Comparison of ENCODE assay signal across 8 mouse cellular contexts in genomic region chr6:113195596-113195992, GRCm38 (mm10). TPM values are rescaled to one million over a fixed set of nuclear protein-coding genes. Genes with fewer than 3 reads are reported as not detected.
A peak's percentile ranks its signal among the peaks of the same experiment; 100 is the strongest.
DNase-seq lines count a peak whose midpoint lies in the region; ATAC-seq and TF ChIP-seq lines count a peak whose summit lies in the region.

No protein-coding gene starts in this region.

- no peaks in the 10 kb centered on the region for H3K36me3 ChIP-seq in embryonic facial prominence, embryonic 11.5 days (replicated peaks; ENCODE audit: control insufficient read depth, insufficient read depth, low read depth, low read length)
- no peaks in the 10 kb centered on the region for H3K36me3 ChIP-seq in hindbrain, postnatal 0 days (ENCODE audit: insufficient read depth, low read length)

- peak overlapping the region; percentile 52; the same call in 1 of the 2 replicates for H3K9ac ChIP-seq in embryonic facial prominence, embryonic 11.5 days (replicated peaks; ENCODE audit: low read length)
- peak overlapping the region; percentile 83 for H3K9ac ChIP-seq in hindbrain, postnatal 0 days (replicated peaks; ENCODE audit: low read length)

- no peak for TF ChIP-seq CTCF in hindbrain, postnatal 0 days (IDR thresholded peaks at IDR 0.05; ENCODE audit: low read depth)
- TF ChIP-seq CTCF in olfactory bulb, adult 2 months (IDR thresholded peaks at IDR 0.05; ENCODE audit: insufficient read depth, low read depth, low read length) = no peak

- DNase-seq in left cerebral cortex, postnatal 14 days (ENCODE audit: low spot score in 2 of 2) = peak; percentile 37 to 48
- no peak for DNase-seq in left cerebral cortex, postnatal 4 days
- DNase-seq in embryonic facial prominence, embryonic 11.5 days (ENCODE audit: low spot score) = no peak
- peak; percentile 51 for DNase-seq in hindbrain, postnatal 0 days (ENCODE audit: low spot score)
- no peak for DNase-seq in ovary, adult 18-20 months (ENCODE audit: low spot score)
- no peak for DNase-seq in urinary bladder, adult 2 months (ENCODE audit: low spot score)
- DNase-seq in layer of hippocampus, adult 11-12 months (ENCODE audit: low spot score) = no peak

- 12% methylated on average over 9 of the region's 9 CpGs for WGBS in embryonic facial prominence, embryonic 11.5 days
- WGBS in hindbrain, postnatal 0 days = 7% methylated on average over 9 of the region's 9 CpGs
- 5% methylated on average over 9 of the region's 9 CpGs for WGBS in olfactory bulb, adult 2 months

- H3K9me3 ChIP-seq in embryonic facial prominence, embryonic 11.5 days (replicated peaks; ENCODE audit: control insufficient read depth, low read length) = no peaks in the 10 kb centered on the region
- no peaks in the 10 kb centered on the region for H3K9me3 ChIP-seq in hindbrain, postnatal 0 days (ENCODE audit: low read length)

- ATAC-seq in embryonic facial prominence, embryonic 11.5 days (replicated peaks; ENCODE audit: insufficient number of reproducible peaks, low FRiP score, low TSS enrichment, low read depth) = no peak
- ATAC-seq in hindbrain, postnatal 0 days = peak; percentile 37; the same call in 1 of the 2 replicates

- intact Hi-C loops in left cerebral cortex, postnatal 14 days (cut with DNase I) = loop anchor here (5.0 kb wide), 1 partner anchor 42 kb away; the partner anchor contains the start of gene Mtmr14
- intact Hi-C loops in left cerebral cortex, postnatal 4 days (cut with DNase I) = no loop called here

- peak overlapping the region; percentile 90 for H3K4me2 ChIP-seq in embryonic facial prominence, embryonic 11.5 days (ENCODE audit: low read depth, low read length)
- H3K4me2 ChIP-seq in hindbrain, postnatal 0 days (ENCODE audit: low read depth, low read length) = peak overlapping the region; percentile 88

- peaks cover 22% of the 10 kb centered on the region for H3K27me3 ChIP-seq in embryonic facial prominence, embryonic 11.5 days (ENCODE audit: control insufficient read depth, insufficient read depth, low read length)
- no peaks in the 10 kb centered on the region for H3K27me3 ChIP-seq in hindbrain, postnatal 0 days (ENCODE audit: insufficient read depth, low read length)

- no peak overlapping the region for H3K27ac ChIP-seq in embryonic facial prominence, embryonic 11.5 days (replicated peaks; ENCODE audit: low read depth, low read length)
- H3K27ac ChIP-seq in hindbrain, postnatal 0 days = peak overlapping the region; percentile 86
- H3K27ac ChIP-seq in olfactory bulb, adult 2 months (ENCODE audit: insufficient read depth, low read depth, low read length) = peak overlapping the region; percentile 42

- TF ChIP-seq POLR2A in olfactory bulb, adult 2 months (IDR thresholded peaks at IDR 0.05; ENCODE audit: insufficient read depth, low read depth, low read length) = no peak

- H3K4me3 ChIP-seq in embryonic facial prominence, embryonic 11.5 days (ENCODE audit: low read depth, low read length) = peak overlapping the region; percentile 53
- peak overlapping the region; percentile 69 for H3K4me3 ChIP-seq in hindbrain, postnatal 0 days (ENCODE audit: low read length)
- H3K4me3 ChIP-seq in olfactory bulb, adult 2 months (ENCODE audit: insufficient read depth, low read depth, low read length) = peak overlapping the region; percentile 57

- no peaks in the 10 kb centered on the region for H3K4me1 ChIP-seq in embryonic facial prominence, embryonic 11.5 days (ENCODE audit: control insufficient read depth, insufficient read depth, low read length)
- peaks cover 18% of the 10 kb centered on the region for H3K4me1 ChIP-seq in hindbrain, postnatal 0 days (ENCODE audit: insufficient read depth, low read length)
- peaks cover 7% of the 10 kb centered on the region for H3K4me1 ChIP-seq in olfactory bulb, adult 2 months (ENCODE audit: control insufficient read depth, insufficient read depth, low read length)

RNA-seq across cellular contexts. Expression of gene Lhfpl4, which starts 0.4 kb away (rescaled TPM):
- 10 to 100 TPM; 98.3 to 98.4 TPM for total RNA-seq in left cerebral cortex, postnatal 14 days (2021)
- 100 to 1,000 TPM in 1 of 2 experiments, 10 to 100 TPM in 1; 95.9 to 102 TPM for total RNA-seq in left cerebral cortex, postnatal 4 days (2021)
- 1.2 and 1.5 TPM in 2 replicates for polyA plus RNA-seq in embryonic facial prominence, embryonic 11.5 days (2014; fragmentation: Nextera tagmentation; extraction: Ambion mirVana)
- total RNA-seq in hindbrain, postnatal 0 days (2014; rRNA removed) = 64.9 and 72.9 TPM in 2 replicates
- polyA plus RNA-seq in hindbrain, postnatal 0 days (2015; fragmentation: Nextera tagmentation; extraction: Ambion mirVana) = 50.9 and 56.0 TPM in 2 replicates
- not detected in 2 replicates for polyA plus RNA-seq in olfactory bulb, adult 2 months (2012; ENCODE audit: insufficient read depth, insufficient read length, low replicate concordance, missing spikeins)
- polyA plus RNA-seq in urinary bladder, adult 2 months (2012; rRNA removed) = 0.22 and 0.35 TPM in 2 replicates

RNA-seq across cellular contexts. Expression of gene Mtmr14, which starts 42.0 kb away (rescaled TPM):
- 10 to 100 TPM; 21.3 to 21.6 TPM for total RNA-seq in left cerebral cortex, postnatal 14 days (2021)
- total RNA-seq in left cerebral cortex, postnatal 4 days (2021) = 10 to 100 TPM; 25.2 to 25.6 TPM
- 42.5 and 44.8 TPM in 2 replicates for polyA plus RNA-seq in embryonic facial prominence, embryonic 11.5 days (2014; fragmentation: Nextera tagmentation; extraction: Ambion mirVana)
- 48.9 and 49.8 TPM in 2 replicates for total RNA-seq in hindbrain, postnatal 0 days (2014; rRNA removed)
- 29.1 and 34.8 TPM in 2 replicates for polyA plus RNA-seq in hindbrain, postnatal 0 days (2015; fragmentation: Nextera tagmentation; extraction: Ambion mirVana)
- not detected in 2 replicates for polyA plus RNA-seq in olfactory bulb, adult 2 months (2012; ENCODE audit: insufficient read depth, insufficient read length, low replicate concordance, missing spikeins)
- 22.5 and 26.5 TPM in 2 replicates for polyA plus RNA-seq in urinary bladder, adult 2 months (2012; rRNA removed)

Comparison
In these comparisons a context has a peak if more than half of its experiments do, and no peak if none do; other contexts are left out.
1. DNase-seq: peak in left cerebral cortex, postnatal 14 days (2 of 2) and hindbrain, postnatal 0 days (single experiment); none in left cerebral cortex, postnatal 4 days (single experiment), embryonic facial prominence, embryonic 11.5 days (single experiment), ovary, adult 18-20 months (single experiment), urinary bladder, adult 2 months (single experiment) and layer of hippocampus, adult 11-12 months (single experiment).
2. RNA of gene Lhfpl4, which starts 0.4 kb away (polyA plus RNA-seq): 50.9 to 56.0 TPM in hindbrain, postnatal 0 days; 1.2 to 1.5 TPM in embryonic facial prominence, embryonic 11.5 days, 0.22 to 0.35 TPM in urinary bladder, adult 2 months and not detected in olfactory bulb, adult 2 months; every median in the first group is over 10 times any median in the second.
3. Peak in every context shown above with its lines, with median percentiles within 50 percentile points of each other: H3K4me3 ChIP-seq.